Mouse (Mus musculus) layer of hippocampus, postnatal 14 days (tissue): Measurements from ENCODE around the gene G6pd2. TPM values are rescaled to one million over a fixed set of nuclear protein-coding genes. Genes with fewer than 3 reads are reported as not detected.

Source experiments
- DNase-seq, 2 experiments: peaks; one replicate each; pipeline ENCODE4 v3.0.0; 2021 to 2022; ENCODE audit warnings: low spot score in 2 of 2, mixed read lengths in 1 of 2
- long read RNA-seq, 2 experiments: library from polyadenylated mRNA; stranded (forward); transcript quantifications; one replicate each; pipeline ENCODE4 v2.0.0; 2021
- total RNA-seq, 2 experiments: library from RNA; stranded (reverse); gene quantifications; 2 replicates each; pipeline ENCODE4 v1.2.3; 2021

Gene G6pd2
- not detected for total RNA-seq
- long read RNA-seq, experiment 1: 0 reads
- long read RNA-seq, experiment 2: 0 reads

DNA sequence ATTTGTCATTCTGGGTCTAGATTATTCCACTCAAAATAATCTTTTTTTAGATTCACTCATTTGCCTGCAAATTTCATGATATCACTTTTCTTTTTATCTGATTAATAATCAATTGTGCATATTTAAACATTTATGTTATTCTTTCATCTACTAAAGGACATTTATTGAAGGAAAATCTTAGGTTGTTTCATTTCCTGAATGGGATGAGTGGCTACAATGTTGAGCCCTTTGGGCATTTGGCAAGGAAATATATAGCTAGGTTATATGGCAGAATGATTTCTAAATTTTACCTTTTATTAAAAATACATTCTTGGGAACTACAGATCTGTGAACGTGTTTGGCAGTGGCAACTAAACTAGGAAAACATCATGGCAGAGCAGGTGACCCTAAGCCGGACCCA lies at the start of gene G6pd2:
Gene G6pd2 (plus strand): TSS at position 301 of the 400 bp plus-strand sequence.
- DNase-seq: no peak

DNA sequence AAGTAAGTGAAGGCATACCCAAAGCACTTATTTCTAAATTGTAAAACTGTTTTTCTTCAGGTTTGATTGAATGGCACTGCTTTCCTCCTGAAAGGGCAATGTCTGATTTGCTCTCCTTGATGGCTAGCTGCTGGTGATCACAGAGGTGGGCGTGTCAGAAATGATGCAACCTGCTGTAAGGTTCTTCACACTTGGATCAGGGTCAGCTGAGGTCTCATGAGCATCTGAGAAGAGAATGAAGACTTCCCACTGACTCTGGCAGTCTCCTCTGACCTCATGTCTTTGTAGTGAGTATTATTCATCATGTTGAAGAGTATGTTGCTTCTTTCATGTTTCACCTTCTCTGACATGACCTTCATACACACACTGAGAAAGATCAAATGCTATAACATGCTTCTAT lies 44.4 kb upstream of the G6pd2 start:
- DNase-seq: no peak

GRCm38 (mm10) chr5:61832935-61833551 lies 24.4 kb downstream of the G6pd2 start:
- DNase-seq: no peak

GRCm38 (mm10) chr5:61843891-61844290 lies 35.3 kb downstream of the G6pd2 start:
- DNase-seq: peak in 1 of 2 experiments; percentile 58
